Mouse (Mus musculus) heart, embryonic 14.5 days (tissue): ENCODE results near the gene Foxn3. TPM values are rescaled to one million over a fixed set of nuclear protein-coding genes. Genes with fewer than 3 reads are reported as not detected.

Experiments used
- ATAC-seq: fragments of 200-750 bp; cut with Nextera tagmentation; 2 replicates; pipeline ENCODE4 v1.8.0; 2017; ENCODE audit warnings: low read depth, moderate TSS enrichment; ENCODE audit not compliant: insufficient number of reproducible peaks, insufficient read depth, low FRiP score
- H3K27ac ChIP-seq, 2 experiments: fragments of 200-500 bp in 1 of 2; fragments of 300-500 bp in 1 of 2; sonication (generic) in 1 of 2; replicated peaks in 1 of 2; 2 replicates each; pipeline ENCODE4 v1.5.1; 2012 to 2014; ENCODE audit warnings: low read depth in 2 of 2, low read length in 2 of 2, control low read depth in 1 of 2, mild to moderate bottlenecking in 1 of 2, mixed read lengths in 1 of 2; ENCODE audit not compliant: control insufficient read depth in 1 of 2, insufficient read depth in 1 of 2
- H3K27me3 ChIP-seq: fragments of 300-500 bp; sonication (generic); 2 replicates; pipeline ENCODE4 v1.6.1; 2014; ENCODE audit warnings: mild to moderate bottlenecking, low read length, control low read depth; ENCODE audit not compliant: control insufficient read depth, insufficient read depth
- H3K36me3 ChIP-seq: fragments of 300-500 bp; sonication (generic); 2 replicates; pipeline ENCODE4 v1.6.1; 2014; ENCODE audit warnings: mild to moderate bottlenecking, control low read depth, low read length, mixed read lengths; ENCODE audit not compliant: control insufficient read depth, insufficient read depth
- H3K4me1 ChIP-seq, 2 experiments: fragments of 200-500 bp in 1 of 2; fragments of 300-500 bp in 1 of 2; sonication (generic) in 1 of 2; 2 replicates each; pipeline ENCODE4 v1.6.1; 2012 to 2014; ENCODE audit warnings: low read length in 2 of 2, control low read depth in 1 of 2, mixed read lengths in 1 of 2; ENCODE audit not compliant: control insufficient read depth in 2 of 2, insufficient read depth in 2 of 2
- H3K4me2 ChIP-seq: fragments of 300-500 bp; sonication (generic); 2 replicates; pipeline ENCODE4 v1.6.1; 2014; ENCODE audit warnings: mild to moderate bottlenecking, low read length
- H3K4me3 ChIP-seq, 2 experiments: fragments of 200-500 bp in 1 of 2; fragments of 300-500 bp in 1 of 2; sonication (generic) in 1 of 2; 2 replicates each; pipeline ENCODE4 v1.5.1; 2012 to 2014; ENCODE audit warnings: low read length in 2 of 2, mild to moderate bottlenecking in 2 of 2, control low read depth in 1 of 2, low read depth in 1 of 2, moderate library complexity in 1 of 2; ENCODE audit not compliant: control insufficient read depth in 1 of 2, insufficient read depth in 1 of 2
- H3K9ac ChIP-seq: fragments of 300-500 bp; sonication (generic); 2 replicates; pipeline ENCODE4 v1.6.1; 2014; ENCODE audit warnings: mild to moderate bottlenecking, low read length
- H3K9me3 ChIP-seq: fragments of 300-500 bp; sonication (generic); 2 replicates; pipeline ENCODE4 v1.6.1; 2016; ENCODE audit warnings: low read length, control low read depth; ENCODE audit not compliant: control insufficient read depth
- WGBS: fragments of 180-500 bp; shearing (Covaris S2); extraction: QIAGEN DNeasy Blood & Tissue Kit; methylation state at CpG from one replicate; pipeline ENCODE4 v1.1.7; 2014; 5-methylcytosine and 5-hydroxymethylcytosine counted together
- polyA plus RNA-seq: library from polyadenylated mRNA; unstranded; fragments of >200 nt; fragmentation: Nextera tagmentation; extraction: Ambion mirVana; gene quantifications from 2 replicates; pipeline ENCODE4 v1.2.1, GENCODE M21; 2014

Gene Foxn3
- polyA plus RNA-seq, 1 experiment from 2014 or later = 81.0 TPM

DNA sequence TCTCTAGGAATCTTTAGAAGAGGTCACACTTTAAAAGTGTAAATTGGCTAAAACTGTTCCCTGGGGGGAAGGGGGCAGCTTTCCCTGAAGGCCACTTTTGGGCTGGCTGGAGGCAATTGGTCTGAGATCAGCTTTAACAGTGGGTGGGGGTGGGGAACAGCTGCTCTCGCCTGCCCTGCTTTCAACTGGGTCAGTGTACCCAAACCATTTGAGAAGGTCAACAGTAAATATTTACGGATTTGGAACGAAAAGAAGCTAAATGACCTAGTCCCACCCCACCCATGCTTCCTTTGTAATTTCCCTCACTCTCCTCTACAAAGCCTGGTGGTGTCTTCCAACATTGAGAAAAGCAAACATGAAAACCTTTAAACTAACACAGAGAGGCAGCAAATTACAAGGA is 221.2 kb downstream of the Foxn3 start:
- no peak for ATAC-seq
- peaks cover 28 to 57% of the 10 kb centered on the region in 2 experiments for H3K4me1 ChIP-seq
- WGBS = 31% methylated on average over 3 of the region's 3 CpGs

GRCm38 (mm10) chr12:99341751-99342150 is 221.6 kb downstream of the Foxn3 start:
- H3K9ac ChIP-seq = no peak overlapping the region
- H3K4me1 ChIP-seq = peaks cover 29 to 57% of the 10 kb centered on the region in 2 experiments
- H3K27me3 ChIP-seq = no peaks in the 10 kb centered on the region
- WGBS = 51% methylated on average over 7 of the region's 7 CpGs
- no peak overlapping the region for H3K4me3 ChIP-seq
- peaks cover 14% of the 10 kb centered on the region for H3K36me3 ChIP-seq
- H3K4me2 ChIP-seq = no peak overlapping the region
- H3K27ac ChIP-seq = no peak overlapping the region
- no peaks in the 10 kb centered on the region for H3K9me3 ChIP-seq
- ATAC-seq = no peak

More for the DNA sequence above, 221.2 kb downstream of the Foxn3 start:
- H3K4me3 ChIP-seq = no peak overlapping the region
- no peak overlapping the region for H3K27ac ChIP-seq
- no peak overlapping the region for H3K9ac ChIP-seq
- peaks cover 14% of the 10 kb centered on the region for H3K36me3 ChIP-seq
- H3K4me2 ChIP-seq = no peak overlapping the region
- no peaks in the 10 kb centered on the region for H3K9me3 ChIP-seq
- no peaks in the 10 kb centered on the region for H3K27me3 ChIP-seq

GRCm38 (mm10) chr12:99340418-99341182 is 222.8 kb downstream of the Foxn3 start:
- no peak overlapping the region for H3K27ac ChIP-seq
- H3K9me3 ChIP-seq = no peaks in the 10 kb centered on the region
- ATAC-seq = no peak
- H3K27me3 ChIP-seq = no peaks in the 10 kb centered on the region
- no peak overlapping the region for H3K4me3 ChIP-seq
- H3K9ac ChIP-seq = no peak overlapping the region
- H3K36me3 ChIP-seq = peaks cover 14% of the 10 kb centered on the region
- WGBS = 58% methylated on average over 13 of the region's 13 CpGs
- peaks cover 31 to 60% of the 10 kb centered on the region in 2 experiments for H3K4me1 ChIP-seq
- no peak overlapping the region for H3K4me2 ChIP-seq

GRCm38 (mm10) chr12:99339640-99340325 is 223.6 kb downstream of the Foxn3 start:
- Histone ChIP-seq H3K27ac (no peak overlapping the region), H3K36me3 (peaks cover 14% of the 10 kb centered on the region), H3K4me3 (no peak overlapping the region), H3K4me2 (no peak overlapping the region), H3K9me3 (no peaks in the 10 kb centered on the region), H3K4me1 (peaks cover 28 to 56% of the 10 kb centered on the region in 2 experiments), H3K9ac (no peak overlapping the region), H3K27me3 (no peaks in the 10 kb centered on the region)
- WGBS = 87% methylated on average over 11 of the region's 11 CpGs
- ATAC-seq = no peak

DNA sequence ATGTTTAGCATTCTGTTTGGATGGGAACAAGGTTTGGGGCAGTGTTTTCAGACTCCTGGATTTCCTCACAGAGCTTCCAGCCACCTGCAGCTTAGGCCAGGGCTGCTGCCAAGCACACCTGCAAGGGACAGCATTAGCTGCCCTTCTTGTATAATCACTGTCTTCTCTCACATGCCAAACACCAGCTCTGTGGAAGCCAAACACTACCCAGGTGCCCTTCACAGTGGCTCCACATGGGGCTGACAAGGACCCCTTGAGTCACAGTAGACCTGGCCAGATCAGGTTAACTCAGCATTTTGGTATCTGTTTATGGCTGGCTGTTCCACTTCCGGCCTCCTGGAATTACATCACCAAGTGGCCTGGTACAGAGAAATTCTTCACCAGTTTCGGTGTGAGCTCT is 224.6 kb downstream of the Foxn3 start:
- Histone ChIP-seq H3K9me3 (no peaks in the 10 kb centered on the region), H3K27ac (no peak overlapping the region), H3K4me3 (no peak overlapping the region), H3K4me2 (no peak overlapping the region), H3K27me3 (no peaks in the 10 kb centered on the region), H3K4me1 (peaks cover 31 to 57% of the 10 kb centered on the region in 2 experiments), H3K9ac (no peak overlapping the region), H3K36me3 (peaks cover 14% of the 10 kb centered on the region)
- ATAC-seq = no peak
- WGBS = 61% methylated on average over 2 of the region's 2 CpGs

DNA sequence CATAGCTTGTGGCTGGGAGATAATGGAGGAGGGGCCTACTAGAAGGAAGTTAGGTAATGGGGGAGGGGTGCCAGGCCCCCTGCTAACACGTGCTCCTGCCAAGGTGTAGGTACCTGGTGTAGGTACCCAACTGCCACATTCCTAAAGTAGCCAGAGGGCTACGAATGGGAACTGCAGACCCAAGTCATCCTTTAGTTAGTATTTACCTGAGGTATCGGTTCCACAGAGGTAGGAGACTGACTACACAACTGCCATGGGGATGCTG is 226.3 kb downstream of the Foxn3 start:
- peaks cover 32 to 57% of the 10 kb centered on the region in 2 experiments for H3K4me1 ChIP-seq
- H3K27me3 ChIP-seq = no peaks in the 10 kb centered on the region
- H3K9ac ChIP-seq = no peak overlapping the region
- H3K27ac ChIP-seq = peak overlapping the region; percentile 71 to 84
- 78% methylated on average over 3 of the region's 3 CpGs for WGBS
- ATAC-seq = 0 out of 2 replicates have a peak, but pooled peaks have one; percentile 23
- H3K36me3 ChIP-seq = peaks cover 17% of the 10 kb centered on the region
- peak overlapping the region; percentile 34; the same call in 1 of the 2 replicates for H3K4me2 ChIP-seq
- H3K4me3 ChIP-seq = no peak overlapping the region
- H3K9me3 ChIP-seq = no peaks in the 10 kb centered on the region

DNA sequence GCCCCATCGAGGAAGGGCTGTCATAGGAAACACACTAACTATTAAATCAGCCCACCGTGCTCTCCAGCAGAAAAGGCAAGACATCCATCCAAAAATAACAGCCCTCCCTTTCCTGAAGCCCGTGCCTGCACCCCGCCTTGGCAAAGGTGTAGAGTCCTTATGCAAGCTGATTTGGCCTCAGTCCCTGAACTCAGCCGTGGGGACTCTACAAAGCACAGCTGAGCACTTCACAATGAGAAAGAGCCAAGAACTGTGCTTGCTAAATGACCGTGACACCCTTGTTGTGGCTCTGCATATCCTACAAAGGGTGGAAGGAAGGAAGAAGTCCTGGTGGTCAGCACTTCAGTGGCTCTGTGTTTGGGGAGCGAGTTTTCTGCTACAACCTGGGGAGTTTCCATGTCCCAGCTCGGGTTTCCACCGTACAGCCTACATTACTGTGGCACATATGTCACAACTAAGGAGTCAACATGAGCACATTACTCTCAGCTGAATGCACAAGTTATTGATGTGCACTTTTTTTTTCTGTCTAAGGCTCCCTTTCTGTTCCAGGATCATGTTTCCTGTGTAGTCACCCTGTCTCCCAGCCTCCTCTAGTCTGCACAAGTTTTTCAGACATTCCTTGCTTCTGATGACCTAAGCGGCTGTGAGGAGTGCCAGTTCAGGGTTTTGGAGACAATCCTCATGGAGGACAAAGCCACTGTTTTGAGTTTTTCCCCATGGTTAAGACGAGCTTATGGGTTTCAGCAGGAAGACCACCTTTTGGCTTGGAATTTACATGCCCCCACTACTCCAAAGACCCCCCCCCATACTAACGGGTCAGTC is 226.8 kb downstream of the Foxn3 start:
- Histone ChIP-seq H3K4me3 (no peak overlapping the region), H3K27me3 (no peaks in the 10 kb centered on the region), H3K9me3 (no peaks in the 10 kb centered on the region), H3K27ac (peak overlapping the region; percentile 71 to 84), H3K36me3 (peaks cover 17% of the 10 kb centered on the region), H3K4me2 (peak overlapping the region; percentile 34), H3K9ac (no peak overlapping the region; the same call in 1 of the 2 replicates), H3K4me1 (peaks cover 36 to 57% of the 10 kb centered on the region in 2 experiments)
- 23% methylated on average over 12 of the region's 12 CpGs for WGBS
- ATAC-seq = peak; percentile 84
